Mouse (Mus musculus) left cerebral cortex, postnatal 25 days (tissue): ENCODE results near the gene Tbx2. TPM values are rescaled to one million over a fixed set of nuclear protein-coding genes. Genes with fewer than 3 reads are reported as not detected.

Source experiments
- DNase-seq, 2 experiments: peaks; one replicate each; pipeline ENCODE4 v3.0.0; 2022; ENCODE audit warnings: low spot score in 2 of 2, mixed read lengths in 1 of 2
- intact Hi-C: fragments of 180-260 bp; cut with DNase I; formaldehyde crosslinking; loops from one replicate; pipeline ENCODE4 v1.15.1; 2025
- total RNA-seq, 2 experiments: library from RNA; stranded (reverse); gene quantifications; 2 replicates each; pipeline ENCODE4 v1.2.3; 2021

The Tbx2 gene
- total RNA-seq, 2 experiments from 2014 or later, result 1.8 to 2.2 TPM

- intact Hi-C loops, result loop anchor here (2.0 kb wide), 1 partner anchor 304 kb away; no protein-coding TSS in a partner anchor
- peak; percentile 36 to 55 for DNase-seq
Observed at GRCm38 (mm10) chr11:85823181-85823580, 9.2 kb upstream of the Tbx2 start.

DNA sequence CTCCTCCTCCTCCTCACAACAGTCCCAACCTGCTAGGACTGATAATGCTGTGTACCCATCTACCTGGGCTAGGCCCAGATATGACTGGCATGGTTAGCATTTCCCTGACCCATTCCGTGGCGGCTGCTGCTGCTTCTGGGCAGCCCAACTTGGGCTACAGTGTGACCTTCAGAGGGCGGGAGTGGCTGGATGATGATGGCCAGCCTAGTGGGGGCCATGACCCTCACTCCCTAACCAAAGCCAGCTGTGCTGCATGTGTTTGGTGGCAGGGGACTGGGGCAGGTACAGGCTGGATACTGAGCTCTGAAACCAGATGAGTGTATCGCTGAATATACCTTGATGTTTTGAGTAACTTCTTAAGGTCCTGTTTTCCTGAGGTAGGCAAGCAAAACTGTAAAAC, 8.6 kb upstream of the Tbx2 start:
- intact Hi-C loops, result loop anchor here (2.0 kb wide), 1 partner anchor 305 kb away; no protein-coding TSS in a partner anchor
- DNase-seq, result no peak

- intact Hi-C loops, result loop anchor here (5.0 kb wide), 1 partner anchor 353 kb away; no protein-coding TSS in a partner anchor
- DNase-seq, result no peak
Observed at GRCm38 (mm10) chr11:85825031-85825430, 7.3 kb upstream of the Tbx2 start.

- no peak for DNase-seq
- intact Hi-C loops, result loop anchor here (5.0 kb wide), 1 partner anchor 354 kb away; no protein-coding TSS in a partner anchor
Observed at GRCm38 (mm10) chr11:85825823-85826222, 6.5 kb upstream of the Tbx2 start.

DNA sequence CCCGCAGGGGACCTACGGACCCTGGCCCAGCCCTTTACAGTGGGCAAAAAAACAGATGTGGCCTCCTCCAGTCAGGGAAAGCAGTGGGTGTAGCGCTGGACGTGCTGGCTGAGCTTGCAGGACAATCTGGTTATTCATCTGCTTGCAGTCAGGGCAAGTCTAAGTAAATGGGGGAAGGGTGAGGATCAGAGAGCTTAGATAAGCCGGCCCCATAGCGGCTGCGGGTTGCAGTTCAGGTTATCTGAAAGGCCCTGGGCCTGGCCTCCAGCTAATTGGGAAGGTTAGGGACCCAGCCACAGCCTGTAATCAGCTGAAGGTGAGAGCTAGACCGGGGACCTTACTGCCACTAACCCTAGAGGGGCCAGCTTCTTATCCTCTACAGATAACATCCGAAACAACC, 5.0 kb upstream of the Tbx2 start:
- intact Hi-C loops, result loop anchor here (5.0 kb wide), 1 partner anchor 355 kb away; no protein-coding TSS in a partner anchor
- DNase-seq, result no peak

DNA sequence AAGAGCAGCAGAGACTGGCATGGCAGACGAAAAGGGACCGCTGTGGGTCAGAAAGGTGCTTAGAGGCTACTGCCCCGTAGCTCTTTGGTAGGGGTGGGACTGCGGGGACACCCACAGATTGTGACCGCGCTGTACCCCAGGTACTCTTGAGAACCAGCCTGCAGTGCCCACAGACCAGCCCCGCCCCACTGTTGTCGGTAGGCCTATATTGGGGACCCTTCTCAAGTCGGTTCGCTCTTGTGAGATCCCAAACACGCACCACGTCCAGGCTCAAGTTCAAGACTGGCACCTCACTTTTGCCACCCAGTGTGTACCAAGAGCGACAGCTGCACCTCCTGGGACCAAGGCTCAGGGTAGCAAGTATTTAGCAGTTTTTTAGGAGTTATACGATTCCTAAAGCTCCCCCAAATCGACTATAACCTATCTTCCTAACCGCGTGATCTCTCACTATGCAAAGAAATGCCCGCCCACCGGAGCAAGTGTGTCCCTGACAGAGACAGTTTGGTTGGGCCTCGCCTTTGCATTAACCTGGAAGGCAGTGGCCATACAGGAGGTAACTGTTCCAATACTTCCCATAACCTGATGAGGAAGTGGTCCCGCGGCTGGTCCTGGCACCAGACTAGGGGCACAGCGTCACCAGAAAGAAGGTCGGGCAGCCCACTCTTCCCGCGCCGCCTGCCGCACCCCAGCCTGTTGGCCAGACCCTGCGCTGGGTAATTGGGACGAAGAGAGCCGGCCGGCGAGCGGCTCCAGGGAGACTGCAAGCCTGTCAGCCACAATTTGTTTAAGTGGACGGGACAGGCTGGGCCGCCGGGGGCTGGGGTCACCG, 3.4 kb upstream of the Tbx2 start:
- intact Hi-C loops, result loop anchor here (5.0 kb wide), 1 partner anchor 357 kb away; no protein-coding TSS in a partner anchor

DNA sequence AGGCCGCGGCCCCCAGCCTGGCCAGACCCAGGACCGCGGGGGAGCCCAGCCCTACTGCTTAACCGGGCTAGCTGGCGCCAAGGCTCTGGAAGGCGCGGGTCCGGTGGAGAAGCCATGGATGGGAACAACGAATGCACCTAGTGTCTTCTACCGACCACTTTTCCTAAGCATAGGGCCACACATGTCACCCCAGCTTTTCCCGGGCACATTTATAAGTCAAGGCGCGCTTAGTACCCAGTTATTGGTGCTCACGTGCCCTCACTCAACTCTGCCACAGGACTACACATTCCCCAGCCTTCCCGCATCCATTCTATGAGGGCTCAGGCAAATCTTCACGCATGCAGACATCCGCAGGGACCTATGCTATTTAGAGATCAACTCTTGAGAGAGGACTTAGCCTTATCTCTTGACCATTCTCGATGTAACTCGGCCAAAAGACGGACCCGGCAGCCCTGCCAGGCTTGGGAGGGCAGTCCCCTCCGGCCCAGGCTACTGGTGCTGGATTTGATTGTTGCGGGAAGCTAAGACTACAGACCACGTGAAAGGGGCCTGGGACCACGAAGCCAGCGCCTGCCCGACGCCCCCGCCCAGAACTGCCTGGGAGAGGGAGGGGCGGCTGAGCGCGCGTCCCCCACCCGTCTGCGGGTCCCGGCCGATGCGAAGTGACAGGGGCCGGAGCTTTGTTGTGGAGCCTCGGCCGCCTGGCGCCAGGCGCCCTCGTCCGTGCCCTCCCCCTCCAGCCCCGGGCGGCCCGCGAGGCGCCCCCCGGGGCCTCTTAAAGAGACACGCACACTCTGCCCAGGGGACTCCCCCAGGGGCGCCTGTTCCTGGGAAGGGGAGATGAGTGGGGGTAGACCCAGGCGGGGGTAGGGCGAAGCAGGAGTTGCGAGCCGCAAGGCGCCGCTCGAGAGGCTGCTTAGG, 2.6 kb upstream of the Tbx2 start:
- DNase-seq, result no peak
- intact Hi-C loops, result loop anchor here (2.0 to 5.0 kb wide), 2 partner anchors 311 to 357 kb away; no protein-coding TSS in a partner anchor

More for the DNA sequence above, 3.4 kb upstream of the Tbx2 start:
- DNase-seq, result no peak

- intact Hi-C loops, result loop anchor here (2.0 kb wide), 1 partner anchor 312 kb away; no protein-coding TSS in a partner anchor
- DNase-seq, result no peak
Observed at GRCm38 (mm10) chr11:85830901-85831341, 1.4 kb upstream of the Tbx2 start.

DNA sequence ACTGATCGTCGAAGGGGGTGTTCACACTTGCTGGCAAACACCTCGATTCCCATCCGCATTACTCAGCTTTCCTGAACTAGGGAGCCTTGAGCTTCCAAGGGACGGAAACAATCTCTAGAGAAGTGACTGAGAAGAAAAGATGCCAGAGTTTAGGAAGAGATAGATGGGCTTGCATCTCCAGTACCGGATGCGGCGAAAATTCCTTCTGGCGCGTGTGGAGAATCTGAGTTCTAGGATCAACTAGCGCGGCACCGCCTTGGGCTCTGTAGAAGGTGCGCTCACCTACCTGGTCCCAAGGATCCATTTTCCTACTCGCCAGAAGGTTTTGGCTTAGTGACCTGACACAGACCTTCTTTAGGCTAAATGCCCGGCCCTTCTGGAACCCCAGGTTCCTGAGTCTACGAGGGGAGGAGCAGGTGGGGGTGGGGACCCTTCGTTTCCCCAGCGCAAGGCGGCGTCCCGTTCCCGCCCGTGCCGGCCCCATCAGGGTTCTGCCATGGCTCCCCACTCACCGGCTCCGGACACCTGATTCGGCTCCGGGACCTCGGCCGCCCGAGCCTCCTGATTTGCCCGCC, 608 bp upstream of the Tbx2 start:
- intact Hi-C loops, result loop anchor here (2.0 kb wide), 1 partner anchor 313 kb away; no protein-coding TSS in a partner anchor
- DNase-seq, result no peak

GRCm38 (mm10) chr11:85833081-85833521, 750 bp downstream of the Tbx2 start:
- DNase-seq, result no peak
- intact Hi-C loops, result no loop called here

GRCm38 (mm10) chr11:85833761-85834385, 1.5 kb downstream of the Tbx2 start:
- DNase-seq, result no peak
- intact Hi-C loops, result loop anchor here (2.0 kb wide), 1 partner anchor 59 kb away; no protein-coding TSS in a partner anchor

DNA sequence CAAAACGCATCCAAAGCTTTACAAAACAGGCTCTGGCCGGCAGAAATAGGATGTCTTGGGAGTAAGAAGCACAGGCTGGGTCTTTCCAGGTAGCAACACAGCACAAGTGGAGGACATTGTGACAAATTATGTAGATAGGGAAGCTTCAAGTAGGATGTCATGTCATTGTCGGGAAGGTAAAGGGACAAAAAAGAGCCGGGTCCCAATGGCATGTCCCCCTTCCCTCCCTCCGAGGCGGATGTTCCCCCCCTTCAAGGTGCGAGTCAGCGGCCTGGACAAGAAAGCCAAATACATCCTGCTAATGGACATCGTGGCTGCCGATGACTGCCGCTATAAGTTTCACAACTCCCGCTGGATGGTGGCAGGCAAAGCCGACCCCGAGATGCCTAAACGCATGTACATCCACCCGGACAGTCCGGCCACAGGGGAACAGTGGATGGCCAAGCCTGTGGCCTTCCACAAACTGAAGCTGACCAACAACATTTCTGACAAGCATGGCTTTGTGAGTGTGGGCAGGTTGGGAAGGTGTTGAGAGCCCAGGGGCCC, 2.1 kb downstream of the Tbx2 start:
- no peak for DNase-seq
- intact Hi-C loops, result loop anchor here (2.0 kb wide), 1 partner anchor 58 kb away; no protein-coding TSS in a partner anchor

GRCm38 (mm10) chr11:85835001-85835752, 2.8 kb downstream of the Tbx2 start:
- no peak for DNase-seq
- intact Hi-C loops, result loop anchor here (2.0 to 5.0 kb wide), 2 partner anchors 58 to 1318 kb away; no protein-coding TSS in a partner anchor

GRCm38 (mm10) chr11:85835753-85836522, 3.6 kb downstream of the Tbx2 start:
- intact Hi-C loops, result loop anchor here (2.0 to 5.0 kb wide), 2 partner anchors 57 to 1319 kb away; no protein-coding TSS in a partner anchor
- no peak for DNase-seq

DNA sequence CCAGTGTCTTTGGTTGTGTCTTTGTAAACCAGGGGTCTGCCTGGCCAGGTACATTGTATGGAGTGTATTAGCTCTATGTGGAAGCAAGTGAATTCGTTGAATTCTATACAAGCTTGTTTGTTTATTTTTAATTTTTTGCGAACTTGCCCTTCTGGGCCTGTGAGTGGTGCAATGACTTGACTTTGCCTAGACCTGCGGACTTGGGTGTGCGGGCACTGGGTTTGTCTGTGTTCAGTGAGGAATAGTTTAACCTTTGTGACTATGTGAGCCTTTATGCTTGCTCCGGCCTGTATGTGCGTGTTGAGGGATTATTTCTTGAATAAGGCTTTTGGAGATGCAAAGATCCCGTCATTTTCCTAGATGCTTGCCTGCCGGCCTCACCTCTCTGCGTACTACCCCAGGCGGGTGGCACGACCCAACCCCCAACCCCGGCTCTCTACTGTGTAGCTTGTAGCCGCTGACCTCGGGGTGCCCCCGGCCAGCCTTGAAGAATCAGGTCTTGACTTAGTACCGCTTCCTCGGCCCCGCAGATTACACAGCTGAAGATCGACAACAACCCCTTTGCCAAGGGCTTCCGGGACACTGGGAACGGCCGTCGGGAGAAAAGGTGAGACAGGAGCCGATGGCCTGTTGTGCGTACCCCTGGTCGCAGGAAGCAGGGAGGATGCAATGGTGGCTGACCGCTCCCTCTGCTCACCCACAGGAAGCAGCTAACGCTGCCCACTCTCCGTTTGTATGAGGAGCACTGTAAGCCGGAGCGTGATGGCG, 4.4 kb downstream of the Tbx2 start:
- intact Hi-C loops, result loop anchor here (5.0 kb wide), 1 partner anchor 1319 kb away; no protein-coding TSS in a partner anchor

GRCm38 (mm10) chr11:85837291-85837647, 4.9 kb downstream of the Tbx2 start:
- intact Hi-C loops, result loop anchor here (5.0 kb wide), 1 partner anchor 1320 kb away; no protein-coding TSS in a partner anchor
- DNase-seq, result no peak

More for the DNA sequence above, 4.4 kb downstream of the Tbx2 start:
- no peak for DNase-seq
